In the genomic region with DNA sequence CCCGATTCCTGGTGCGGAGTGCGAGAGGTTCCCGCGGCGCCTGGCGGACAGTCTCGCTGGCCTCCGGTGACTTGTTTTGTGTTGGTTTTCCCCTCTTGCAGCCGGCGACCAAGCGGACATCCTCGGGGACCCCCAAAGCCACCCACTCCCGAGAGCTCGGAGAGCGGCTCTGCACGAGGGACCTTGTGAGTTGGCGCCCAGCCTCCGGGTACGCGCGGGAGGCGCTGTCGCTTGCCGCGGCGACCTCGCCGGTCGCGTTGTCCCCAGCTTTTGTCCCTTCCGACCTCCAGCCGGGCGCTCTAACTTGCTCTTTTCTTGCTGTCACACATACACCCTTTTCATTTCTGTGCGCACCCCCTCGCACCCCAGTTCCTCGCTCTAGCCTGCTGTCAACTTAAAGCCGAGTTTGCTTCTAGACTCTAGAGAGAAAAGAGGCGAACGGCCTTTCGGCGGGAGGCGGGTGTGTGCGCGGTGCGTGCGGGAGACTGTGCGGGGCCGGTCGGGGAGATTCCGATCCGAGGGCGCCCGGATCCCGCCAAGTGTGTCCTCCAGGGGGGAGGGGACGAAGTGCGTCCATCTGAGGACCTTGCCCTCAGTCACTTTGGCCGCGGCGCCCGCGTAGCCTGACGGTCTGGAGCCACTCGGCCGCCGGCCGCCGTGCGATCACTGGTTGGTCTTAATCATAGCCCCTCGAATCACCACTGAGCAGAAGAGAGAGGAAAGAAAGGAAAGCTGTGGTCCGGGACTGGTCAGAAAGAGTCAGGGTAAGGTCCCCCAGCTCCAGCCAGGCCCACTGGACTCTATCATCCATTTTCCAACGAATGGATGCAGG, we compare ENCODE assay signal across 7 mouse cellular contexts. TPM values are rescaled to one million over a fixed set of nuclear protein-coding genes. Genes with fewer than 3 reads are reported as not detected.
A peak's percentile ranks its signal among the peaks of the same experiment; 100 is the strongest.
DNase-seq lines count a peak whose midpoint lies in the region; ATAC-seq and TF ChIP-seq lines count a peak whose summit lies in the region.

No protein-coding gene starts in this region.

- H3K4me3 ChIP-seq in E14TG2a.4 (replicated peaks; ENCODE audit: low read length), result peak overlapping the region; percentile 49
- H3K4me3 ChIP-seq in forebrain, embryonic 13.5 days, result peak overlapping the region; percentile 44
- peak overlapping the region; percentile 34 for H3K4me3 ChIP-seq in hindbrain, embryonic 14.5 days (replicated peaks; ENCODE audit: low read length)
- peak overlapping the region; percentile 47 for H3K4me3 ChIP-seq in neural tube, embryonic 15.5 days (replicated peaks)

- H3K27me3 ChIP-seq in E14TG2a.4 (ENCODE audit: insufficient read depth, low read length), result peaks cover 83% of the 10 kb centered on the region
- peaks cover 84% of the 10 kb centered on the region for H3K27me3 ChIP-seq in forebrain, embryonic 13.5 days
- peaks cover 78% of the 10 kb centered on the region for H3K27me3 ChIP-seq in hindbrain, embryonic 14.5 days (ENCODE audit: control insufficient read depth, insufficient read depth, low read length)
- H3K27me3 ChIP-seq in neural tube, embryonic 15.5 days (replicated peaks), result peaks cover 77% of the 10 kb centered on the region

- peak; percentile 41 for ATAC-seq in forebrain, embryonic 13.5 days
- ATAC-seq in hindbrain, embryonic 14.5 days (ENCODE audit: low FRiP score), result no peak
- ATAC-seq in neural tube, embryonic 15.5 days (ENCODE audit: low FRiP score), result no peak

- H3K4me2 ChIP-seq in forebrain, embryonic 13.5 days, result peak overlapping the region; percentile 82
- H3K4me2 ChIP-seq in hindbrain, embryonic 14.5 days (replicated peaks), result peak overlapping the region; percentile 66
- peak overlapping the region; percentile 89 for H3K4me2 ChIP-seq in neural tube, embryonic 15.5 days

- no peaks in the 10 kb centered on the region for H3K9me3 ChIP-seq in E14TG2a.4 (ENCODE audit: low read length)
- no peaks in the 10 kb centered on the region for H3K9me3 ChIP-seq in forebrain, embryonic 13.5 days (replicated peaks)
- no peaks in the 10 kb centered on the region for H3K9me3 ChIP-seq in hindbrain, embryonic 14.5 days (ENCODE audit: control insufficient read depth, low read length)
- H3K9me3 ChIP-seq in neural tube, embryonic 15.5 days (replicated peaks), result no peaks in the 10 kb centered on the region

- H3K4me1 ChIP-seq in E14TG2a.4 (replicated peaks; ENCODE audit: low read depth, low read length), result peaks cover 42% of the 10 kb centered on the region
- peaks cover 58% of the 10 kb centered on the region for H3K4me1 ChIP-seq in forebrain, embryonic 13.5 days
- peaks cover 42% of the 10 kb centered on the region for H3K4me1 ChIP-seq in hindbrain, embryonic 14.5 days (replicated peaks; ENCODE audit: control insufficient read depth, insufficient read depth, low read length)
- H3K4me1 ChIP-seq in neural tube, embryonic 15.5 days, result peaks cover 60% of the 10 kb centered on the region

- no peak for TF ChIP-seq CTCF in E14TG2a.4 (conservative IDR thresholded peaks at IDR 0.05; ENCODE audit: low read length)

- DNase-seq in R1 (ENCODE audit: low read depth, low spot score), result peak; percentile 25
- peak; percentile 35 for DNase-seq in hindbrain, embryonic 14.5 days (ENCODE audit: low spot score)
- peak; percentile 10 for DNase-seq in liver
- no peak for DNase-seq in layer of hippocampus, postnatal 36 days

- no peak overlapping the region for H3K27ac ChIP-seq in forebrain, embryonic 13.5 days
- no peak overlapping the region for H3K27ac ChIP-seq in hindbrain, embryonic 14.5 days
- H3K27ac ChIP-seq in neural tube, embryonic 15.5 days (replicated peaks), result no peak overlapping the region

- under 1% methylated on average over 72 of the region's 72 CpGs for WGBS in forebrain, embryonic 13.5 days
- whole genome bisulfite sequencing in hindbrain, embryonic 14.5 days, result under 1% methylated on average over 72 of the region's 72 CpGs
- WGBS in neural tube, embryonic 15.5 days, result under 1% methylated on average over 72 of the region's 72 CpGs

- H3K36me3 ChIP-seq in E14TG2a.4 (ENCODE audit: insufficient read depth, low read length), result no peaks in the 10 kb centered on the region
- H3K36me3 ChIP-seq in forebrain, embryonic 13.5 days (ENCODE audit: poor library complexity, severe bottlenecking), result no peaks in the 10 kb centered on the region
- H3K36me3 ChIP-seq in hindbrain, embryonic 14.5 days (replicated peaks; ENCODE audit: control insufficient read depth, insufficient read depth), result no peaks in the 10 kb centered on the region
- no peaks in the 10 kb centered on the region for H3K36me3 ChIP-seq in neural tube, embryonic 15.5 days

- H3K9ac ChIP-seq in forebrain, embryonic 13.5 days, result peak overlapping the region; percentile 49
- H3K9ac ChIP-seq in hindbrain, embryonic 14.5 days, result peak overlapping the region; percentile 38
- peak overlapping the region; percentile 34; the same call in 1 of the 2 replicates for H3K9ac ChIP-seq in neural tube, embryonic 15.5 days (replicated peaks)

RNA-seq across cellular contexts. Expression of a gene that starts 0.6 kb away (rescaled TPM):
- polyA plus RNA-seq in forebrain, embryonic 13.5 days (2015; fragmentation: Nextera tagmentation; extraction: Ambion mirVana), result 9.3 and 9.7 TPM in 2 replicates
- polyA plus RNA-seq in hindbrain, embryonic 14.5 days (2014; fragmentation: Nextera tagmentation; extraction: Ambion mirVana), result 46.8 and 54.2 TPM in 2 replicates
- polyA plus RNA-seq in neural tube, embryonic 15.5 days (2015; fragmentation: Nextera tagmentation; extraction: Ambion mirVana), result 27.5 and 31.6 TPM in 2 replicates
- total RNA-seq in layer of hippocampus, postnatal 36 days (2021), result 10 to 100 TPM; 13.7 to 14.0 TPM

Comparison
In these comparisons a context has a peak if more than half of its experiments do, and no peak if none do; other contexts are left out.
1. DNase-seq: peak in R1 (single experiment), hindbrain, embryonic 14.5 days (single experiment) and liver (single experiment); none in layer of hippocampus, postnatal 36 days (0 of 2).
2. Peak in every context shown above with its lines, with median percentiles within 50 percentile points of each other: H3K4me3 ChIP-seq, H3K4me2 ChIP-seq and H3K9ac ChIP-seq.